Mouse (Mus musculus) liver, embryonic 13.5 days (tissue): ENCODE results near the gene Fam47c. TPM values are rescaled to one million over a fixed set of nuclear protein-coding genes. Genes with fewer than 3 reads are reported as not detected.

Experiments
- ATAC-seq: fragments of 200-750 bp; cut with Nextera tagmentation; 2 replicates; pipeline ENCODE4 v1.8.0; 2017; ENCODE audit warnings: low read depth, mild to moderate bottlenecking, moderate number of reproducible peaks, moderate library complexity
- DNase-seq: peaks from one replicate; pipeline ENCODE4 v3.0.0; 2022
- H3K27ac ChIP-seq: fragments of 300-500 bp; sonication (generic); 2 replicates; pipeline ENCODE4 v1.5.1; 2015; ENCODE audit warnings: moderate library complexity, mild to moderate bottlenecking, inconsistent platforms
- H3K27me3 ChIP-seq: fragments of 300-500 bp; sonication (generic); 2 replicates; pipeline ENCODE4 v1.6.1; 2015; ENCODE audit warnings: mild to moderate bottlenecking, inconsistent platforms
- H3K36me3 ChIP-seq: fragments of 300-500 bp; sonication (generic); 2 replicates; pipeline ENCODE4 v1.6.1; 2015; ENCODE audit warnings: mild to moderate bottlenecking, inconsistent platforms
- H3K4me1 ChIP-seq: fragments of 300-500 bp; sonication (generic); replicated peaks from 2 replicates; pipeline ENCODE4 v1.6.1; 2015; ENCODE audit warnings: inconsistent platforms
- H3K4me2 ChIP-seq: fragments of 300-500 bp; sonication (generic); 2 replicates; pipeline ENCODE4 v1.6.1; 2015; ENCODE audit warnings: inconsistent platforms, mild to moderate bottlenecking, moderate library complexity
- H3K4me3 ChIP-seq: fragments of 300-500 bp; sonication (generic); replicated peaks from 2 replicates; pipeline ENCODE4 v1.5.1; 2015; ENCODE audit warnings: mild to moderate bottlenecking, inconsistent platforms
- H3K9ac ChIP-seq: fragments of 300-500 bp; sonication (generic); 2 replicates; pipeline ENCODE4 v1.6.1; 2015; ENCODE audit warnings: mild to moderate bottlenecking, inconsistent platforms
- H3K9me3 ChIP-seq: fragments of 300-500 bp; sonication (generic); replicated peaks from 2 replicates; pipeline ENCODE4 v1.6.1; 2016; ENCODE audit warnings: inconsistent platforms
- WGBS: fragments of 180-500 bp; shearing (Covaris S2); methylation state at CpG from one replicate; pipeline ENCODE4 v1.1.7; 2015; ENCODE audit not compliant: insufficient replicate concordance; 5-methylcytosine and 5-hydroxymethylcytosine counted together
- polyA plus RNA-seq: library from polyadenylated mRNA; unstranded; fragments of >200 nt; fragmentation: Nextera tagmentation; extraction: Ambion mirVana; gene quantifications from 2 replicates; pipeline ENCODE4 v1.2.1, GENCODE M21; 2015

Fam47c gene
- polyA plus RNA-seq, result not detected in 2 replicates

DNA sequence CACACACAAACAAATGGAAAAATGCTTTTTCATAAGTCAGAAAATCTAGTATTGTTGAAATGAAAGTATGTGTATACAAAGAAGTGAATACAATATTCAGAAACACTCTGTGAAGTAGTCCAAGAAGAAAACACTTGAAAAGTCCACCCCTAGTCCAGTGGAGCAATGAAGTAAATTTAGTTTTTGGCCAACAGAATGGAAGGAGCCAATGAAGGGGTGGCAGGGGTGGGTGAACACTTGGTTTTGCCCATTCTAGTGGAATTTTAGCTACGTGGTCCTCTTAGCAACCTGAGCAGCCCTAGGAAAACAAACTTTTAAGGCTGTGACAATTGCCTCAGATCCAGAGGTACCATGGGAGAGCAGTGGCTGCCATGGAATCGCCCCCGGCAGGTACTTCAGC, at the start of gene Fam47c:
TSS of gene Fam47c (plus strand) at position 301 of the 400 bp plus-strand sequence.
- WGBS, result 79% methylated on average over 3 of the region's 3 CpGs
- Histone ChIP-seq H3K27ac (no peak within 1 kb of the TSS), H3K27me3 (no peaks in the 10 kb centered on the region), H3K4me2 (no peak within 1 kb of the TSS), H3K4me1 (no peaks in the 10 kb centered on the region), H3K4me3 (no peak within 1 kb of the TSS), H3K9ac (no peak within 1 kb of the TSS), H3K36me3 (no peaks in the 10 kb centered on the region), H3K9me3 (no peaks in the 10 kb centered on the region)
- ATAC-seq (no peak), DNase-seq (no peak)

GRCm38 (mm10) chrX:78769408-78769807, 31.8 kb downstream of the Fam47c start:
- no peak overlapping the region for H3K9ac ChIP-seq
- H3K27me3 ChIP-seq, result no peaks in the 10 kb centered on the region
- H3K4me2 ChIP-seq, result no peak overlapping the region
- ATAC-seq (no peak), DNase-seq (no peak)
- 47% methylated on average over 2 of the region's 2 CpGs for WGBS
- H3K27ac ChIP-seq, result no peak overlapping the region
- H3K4me3 ChIP-seq, result no peak overlapping the region
- H3K36me3 ChIP-seq, result no peaks in the 10 kb centered on the region
- H3K4me1 ChIP-seq, result no peaks in the 10 kb centered on the region
- H3K9me3 ChIP-seq, result no peaks in the 10 kb centered on the region

DNA sequence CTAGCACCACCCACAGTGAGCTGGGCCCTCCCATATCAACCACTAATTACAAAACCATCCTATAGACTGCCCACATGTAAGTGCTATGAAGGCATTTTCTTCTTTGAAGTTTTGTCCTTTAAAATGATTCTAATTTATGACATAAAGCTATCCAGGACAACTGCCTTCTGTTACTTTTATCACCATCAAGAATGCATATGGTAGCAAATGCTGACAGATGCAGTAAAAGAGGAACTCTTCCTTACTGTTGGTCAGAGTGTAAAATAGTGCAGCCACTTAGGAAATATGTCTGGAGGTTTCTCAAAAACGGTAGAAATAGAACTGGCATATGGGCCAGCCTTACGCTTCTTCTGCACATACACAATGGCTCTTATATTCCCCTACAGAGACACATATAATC, 39.5 kb downstream of the Fam47c start:
- DNase-seq (no peak), ATAC-seq (no peak)
- Histone ChIP-seq H3K4me2 (no peak overlapping the region), H3K9me3 (no peaks in the 10 kb centered on the region), H3K27me3 (no peaks in the 10 kb centered on the region), H3K9ac (no peak overlapping the region), H3K27ac (no peak overlapping the region), H3K36me3 (no peaks in the 10 kb centered on the region), H3K4me3 (no peak overlapping the region), H3K4me1 (no peaks in the 10 kb centered on the region)
- 56% methylated on average over 2 of the region's 2 CpGs for WGBS

Other genes starting within 250 kb of the Fam47c start
- 2.1 and 2.8 TPM in 2 replicates for gene Prrg1, start 153.9 kb upstream of the Fam47c start, polyA plus RNA-seq